Mouse (Mus musculus): ENCODE measurements around the gene Myh7.

DNA sequence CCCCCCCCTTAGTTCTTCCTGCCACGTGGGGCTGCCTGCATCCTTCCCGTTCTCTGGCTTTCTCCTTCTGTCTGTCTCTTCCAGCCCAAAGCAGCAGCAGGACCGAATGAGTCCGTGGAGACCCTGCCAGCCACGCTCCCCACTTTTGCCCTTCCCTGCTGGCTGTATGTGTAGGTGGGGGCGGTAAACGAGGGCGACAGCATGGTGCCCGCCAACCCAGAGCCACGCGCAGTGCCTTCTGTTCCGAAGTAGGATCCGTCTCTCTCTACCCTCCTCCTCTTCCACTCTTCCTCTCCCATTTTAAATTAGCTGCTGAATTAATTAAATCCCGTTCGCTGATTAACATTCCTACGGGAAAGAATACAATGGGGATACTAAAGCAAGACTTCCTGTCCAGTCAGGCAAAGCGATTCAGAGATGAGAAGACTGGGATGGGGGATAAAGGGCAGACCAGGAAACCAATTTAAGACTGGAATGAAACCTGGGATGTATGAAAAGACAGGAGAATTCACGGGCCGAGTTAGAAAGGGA, 38.3 kb upstream of the Myh7 start:
- TF ChIP-seq CTCF (IDR thresholded peaks at IDR 0.05): no peak
- TF ChIP-seq EP300 (IDR thresholded peaks at IDR 0.05): no peak
